Mouse (Mus musculus): ENCODE measurements around the gene Erf.
A peak's percentile ranks its signal among the peaks of the same experiment; 100 is the strongest.
"Not testable (repeated sequence)": the region's sequence is repeated elsewhere in the genome, so short reads cannot be mapped to it uniquely, and the experiment has no call there.

Gene Erf

GRCm38 (mm10) chr7:25266180-25266962, 15.8 kb upstream of the Erf start:
- DNase-seq = no peak

GRCm38 (mm10) chr7:25265743-25266142, 15.2 kb upstream of the Erf start:
- not testable (repeated sequence) for DNase-seq

DNA sequence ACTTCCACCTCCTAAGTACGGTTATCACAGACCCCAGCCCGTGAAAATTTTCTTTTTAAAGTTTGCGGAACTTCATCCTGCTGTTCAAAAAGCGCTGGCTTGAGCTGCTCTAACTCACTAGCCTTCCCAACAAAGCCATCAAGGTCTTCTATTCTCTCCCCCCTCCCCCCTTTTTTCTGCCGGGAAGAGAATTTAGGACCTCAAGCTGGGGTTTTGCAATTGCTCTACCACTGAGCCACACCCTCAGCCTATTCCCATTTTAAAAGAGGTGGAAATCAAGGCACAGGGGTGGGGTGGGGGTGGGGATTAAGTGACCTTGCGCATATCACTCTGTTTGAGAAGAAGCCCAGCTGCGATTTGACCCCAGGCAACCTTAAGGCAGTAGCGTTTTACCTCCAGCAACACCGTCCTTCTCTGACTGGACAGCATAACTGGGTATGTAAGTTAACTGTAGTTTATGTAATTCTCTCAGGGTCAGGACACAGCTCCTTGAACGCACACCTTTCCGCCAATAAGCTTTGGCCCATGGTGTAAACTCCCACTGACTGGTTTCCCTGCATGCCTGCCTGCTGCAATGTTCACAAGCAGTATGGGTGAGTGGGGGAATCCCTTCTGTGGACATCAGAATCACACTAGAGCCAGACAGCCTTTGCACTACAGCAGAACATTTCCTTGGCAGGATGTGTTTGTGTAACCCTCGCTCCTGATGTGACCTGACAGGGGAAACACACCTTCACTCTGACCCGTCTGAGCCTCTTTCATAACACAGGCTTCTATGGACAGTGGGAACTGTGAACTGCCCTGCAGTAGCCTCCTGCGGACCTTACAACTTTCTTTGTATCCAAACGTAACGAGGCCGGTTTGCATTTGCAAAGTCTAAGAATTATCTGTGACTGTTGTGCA, 13.7 kb upstream of the Erf start:
- no peak for DNase-seq

DNA sequence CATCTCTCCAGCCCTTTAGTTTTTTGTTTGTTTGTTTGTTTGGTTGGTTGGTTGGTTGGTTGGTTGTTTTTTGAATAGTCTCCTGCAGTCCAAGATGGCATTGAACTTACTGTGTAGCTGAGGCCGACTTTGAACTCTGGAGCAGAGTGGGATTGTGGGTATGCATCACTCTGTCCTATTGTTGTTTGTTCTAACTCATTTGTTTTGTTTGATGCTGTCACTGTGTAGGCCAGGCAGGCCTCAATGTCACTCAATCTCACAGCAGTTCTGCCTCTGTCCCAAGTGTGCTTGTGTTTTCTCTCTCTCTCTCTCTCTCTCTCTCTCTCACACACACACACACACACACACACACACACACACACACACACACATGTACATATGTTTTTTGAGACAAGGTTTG, 11.3 kb upstream of the Erf start:
- no peak for DNase-seq

DNA sequence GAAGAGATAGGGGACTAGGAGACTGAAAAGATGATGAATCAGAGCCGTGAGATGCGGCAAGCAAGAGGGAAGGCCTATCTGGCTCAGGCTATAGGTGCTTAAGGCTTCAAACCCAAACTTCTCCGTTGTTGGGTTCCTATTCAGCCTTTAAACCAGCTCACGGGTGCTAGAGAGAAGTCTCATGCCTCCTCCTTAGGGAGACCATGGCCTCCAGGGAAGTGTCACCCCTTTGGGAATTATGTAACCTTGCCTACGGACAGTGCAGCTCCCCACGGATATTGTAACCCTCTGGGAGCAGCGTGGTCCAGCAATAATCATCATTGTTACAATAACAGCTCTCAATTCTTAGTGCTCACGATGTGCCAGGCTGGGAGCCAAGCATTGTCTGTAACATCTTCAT, 1.3 kb upstream of the Erf start:
- no peak for DNase-seq

- DNase-seq = peak; percentile 77
Measured at GRCm38 (mm10) chr7:25251071-25251791, 670 bp upstream of the Erf start.

- peak; percentile 80 for DNase-seq
Measured at GRCm38 (mm10) chr7:25249314-25250140, 1.0 kb downstream of the Erf start.

- DNase-seq = no peak
Measured at GRCm38 (mm10) chr7:25248846-25249313, 1.7 kb downstream of the Erf start.

DNA sequence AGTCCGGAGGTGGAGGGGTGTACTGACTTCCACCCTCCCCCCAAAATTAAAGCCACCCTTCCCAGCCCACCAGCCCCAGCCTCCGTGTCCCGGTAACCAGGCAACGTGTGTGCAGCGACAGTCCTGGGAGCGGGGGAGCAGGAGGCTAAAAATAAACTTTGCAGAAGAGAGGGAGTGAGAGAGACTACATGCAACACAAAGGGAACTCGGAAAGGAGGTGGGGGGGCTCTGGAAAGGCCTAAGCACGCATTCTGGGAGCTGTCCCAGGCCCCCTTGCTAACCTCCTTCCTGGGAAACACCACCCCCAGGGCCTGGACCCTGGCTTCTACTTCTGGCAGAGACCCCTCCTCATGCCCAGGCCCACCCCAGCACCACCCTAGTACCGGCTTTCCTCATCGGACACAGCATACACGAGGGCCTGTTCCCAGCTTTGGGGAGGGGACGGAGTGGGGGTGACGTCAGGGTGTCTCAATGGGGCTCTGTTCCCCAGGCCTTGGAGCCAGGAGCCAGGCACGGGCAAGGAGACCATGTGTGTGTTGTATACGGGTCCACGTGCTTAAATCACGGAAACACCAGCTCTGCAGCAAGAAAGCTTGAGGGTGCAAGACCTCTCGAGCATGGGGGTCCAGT, 2.4 kb downstream of the Erf start:
- DNase-seq = peak; percentile 42

DNA sequence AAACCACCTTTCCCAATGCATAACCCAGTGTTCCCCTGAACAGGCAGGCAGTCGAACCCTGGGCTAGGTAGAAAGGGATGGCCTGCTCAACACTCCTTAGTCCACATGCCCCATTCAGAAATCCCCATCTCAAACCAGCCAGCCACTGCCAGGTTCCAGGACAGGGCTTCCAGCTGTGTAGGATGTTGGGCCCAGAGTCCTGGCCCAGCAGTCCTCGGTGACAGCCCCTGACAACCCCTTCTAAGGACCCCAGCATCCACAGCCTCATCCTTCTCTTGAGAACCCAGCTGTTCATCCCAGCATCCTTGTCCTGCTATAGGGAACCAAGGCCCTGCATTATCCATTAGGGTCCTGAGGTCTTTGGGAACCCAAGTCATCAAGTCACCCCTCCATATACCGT, 3.1 kb downstream of the Erf start:
- DNase-seq = no peak

DNA sequence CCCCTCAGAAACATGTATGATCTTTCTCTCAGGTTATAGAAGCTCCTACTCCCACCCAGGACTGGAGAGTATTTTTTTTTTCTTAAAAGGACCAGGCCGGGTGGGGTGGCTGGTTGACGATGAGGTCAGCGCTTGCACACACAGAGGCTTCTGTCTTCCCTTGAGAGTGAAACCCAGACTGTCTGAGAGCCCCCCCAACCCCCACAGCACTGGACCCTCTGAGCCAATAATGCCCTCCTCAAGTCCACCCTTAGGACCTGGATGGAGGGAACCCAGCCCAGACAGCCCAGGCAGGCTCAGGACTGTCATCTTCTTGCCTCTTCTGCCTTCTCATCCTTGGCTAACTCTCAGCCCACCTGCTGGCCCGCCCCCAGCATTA, 3.8 kb downstream of the Erf start:
- no peak for DNase-seq

DNA sequence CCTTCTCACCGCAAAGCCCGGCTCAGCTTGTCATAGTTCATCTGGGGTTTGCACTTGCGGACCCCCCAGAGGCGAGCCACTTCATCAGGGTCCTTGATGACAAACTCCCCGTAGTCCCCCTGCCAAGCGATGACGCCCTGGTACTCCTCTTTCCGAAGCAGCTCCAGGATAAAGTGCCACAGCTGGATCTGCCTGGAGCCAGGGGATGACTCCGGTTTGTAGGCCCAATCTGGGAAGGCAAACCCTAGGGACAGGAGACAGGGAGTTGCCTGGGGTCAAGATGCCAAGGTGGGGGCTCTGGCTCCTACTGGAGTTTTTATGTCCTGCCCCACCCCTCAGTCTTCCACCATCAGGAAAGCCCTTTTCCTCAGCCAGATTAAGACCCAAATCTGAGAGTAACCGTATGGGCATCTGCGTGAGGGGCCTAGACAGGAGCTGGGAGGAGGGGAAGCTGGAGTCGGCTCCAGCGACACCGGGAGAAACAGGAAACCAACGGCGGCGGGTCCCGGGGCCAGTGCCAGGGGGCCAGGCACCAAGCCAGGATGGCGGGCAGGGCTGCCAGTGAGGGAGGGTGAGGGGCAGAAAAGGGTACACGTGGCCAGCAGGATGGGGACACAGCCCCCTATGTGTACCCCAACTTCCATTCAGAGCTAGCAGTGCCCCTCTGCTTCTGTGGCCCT, 4.3 kb downstream of the Erf start:
- peak; percentile 77 for DNase-seq

GRCm38 (mm10) chr7:25244562-25245369, 5.8 kb downstream of the Erf start:
- no peak for DNase-seq

DNA sequence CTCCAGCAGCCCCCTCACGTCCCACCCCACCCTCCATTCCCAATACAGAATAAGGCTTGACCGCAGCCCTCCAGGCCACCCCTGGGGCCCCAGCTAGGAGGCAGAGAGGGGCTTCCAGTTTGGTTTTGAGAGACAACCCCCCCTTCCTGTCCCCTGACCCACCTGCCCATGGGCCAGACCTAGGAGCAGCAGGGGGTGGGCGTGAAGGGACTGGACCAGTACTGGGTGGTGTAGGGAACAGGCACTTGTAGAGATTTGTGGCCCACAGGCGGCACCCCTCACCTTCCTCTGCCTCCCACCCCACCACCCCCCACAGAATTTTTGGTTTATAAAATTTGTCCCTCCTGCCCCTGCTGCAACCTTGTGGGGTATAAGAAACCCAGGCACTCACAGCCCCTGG, 7.2 kb downstream of the Erf start:
- no peak for DNase-seq

DNA sequence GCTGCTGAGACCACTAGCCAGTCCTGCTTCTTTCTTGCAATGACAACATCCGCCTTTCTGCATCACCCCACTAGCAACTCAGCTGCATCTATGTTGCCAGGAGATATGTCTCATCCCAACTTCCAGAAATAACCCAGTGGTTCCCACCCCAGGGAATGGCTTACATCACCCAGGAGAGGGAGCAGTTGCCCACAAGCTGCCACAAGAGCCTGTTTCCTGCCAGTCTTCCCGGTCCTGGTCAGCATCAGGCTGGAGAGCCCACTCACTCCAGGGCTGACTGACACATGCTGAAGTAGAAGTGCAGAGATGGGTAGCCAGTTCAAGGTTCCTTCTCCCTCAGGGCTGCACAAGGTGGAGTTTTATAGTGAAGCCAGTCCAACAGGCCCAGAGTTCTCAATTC, 9.5 kb downstream of the Erf start:
- DNase-seq = peak; percentile 65

GRCm38 (mm10) chr7:25240631-25241030, 9.9 kb downstream of the Erf start:
- DNase-seq = no peak

DNA sequence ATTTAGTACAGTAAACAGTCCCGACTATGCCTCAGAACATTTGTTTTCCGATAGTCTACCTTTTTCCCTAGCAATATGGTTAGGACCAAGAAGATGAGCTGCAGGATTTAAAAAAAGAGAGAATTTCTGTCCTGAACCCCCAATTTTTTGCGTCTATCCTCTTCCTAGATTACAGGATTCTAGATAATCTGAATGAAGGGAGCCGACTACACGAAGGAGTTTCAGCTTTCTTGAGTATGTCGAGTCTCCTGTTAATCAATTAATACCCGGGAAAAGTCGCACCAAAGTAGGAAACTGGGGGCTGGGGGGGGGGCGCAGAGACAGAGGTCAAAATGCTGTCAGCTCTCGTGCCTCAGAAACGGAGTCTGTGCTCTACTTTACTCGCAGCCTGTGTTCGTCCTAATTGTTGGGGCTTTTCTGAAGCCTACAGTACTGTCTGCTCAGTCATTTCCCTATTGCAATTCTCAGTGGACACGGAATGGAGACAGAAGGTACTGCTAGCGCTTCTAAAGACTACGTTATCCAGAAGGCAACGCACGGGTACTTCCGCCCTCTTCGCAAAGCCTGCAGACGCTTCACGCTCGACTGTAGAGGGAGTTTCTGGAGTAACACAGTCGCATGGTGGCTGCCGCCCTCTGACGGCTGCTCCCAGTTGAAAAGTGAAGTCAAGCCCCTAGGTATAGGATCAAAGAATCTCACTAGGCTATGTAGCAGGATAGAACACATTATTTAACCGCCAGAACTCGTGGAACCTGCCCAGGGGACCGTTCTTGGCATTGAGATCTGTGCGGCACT, 11.5 kb downstream of the Erf start:
- peak; percentile 84 for DNase-seq

DNA sequence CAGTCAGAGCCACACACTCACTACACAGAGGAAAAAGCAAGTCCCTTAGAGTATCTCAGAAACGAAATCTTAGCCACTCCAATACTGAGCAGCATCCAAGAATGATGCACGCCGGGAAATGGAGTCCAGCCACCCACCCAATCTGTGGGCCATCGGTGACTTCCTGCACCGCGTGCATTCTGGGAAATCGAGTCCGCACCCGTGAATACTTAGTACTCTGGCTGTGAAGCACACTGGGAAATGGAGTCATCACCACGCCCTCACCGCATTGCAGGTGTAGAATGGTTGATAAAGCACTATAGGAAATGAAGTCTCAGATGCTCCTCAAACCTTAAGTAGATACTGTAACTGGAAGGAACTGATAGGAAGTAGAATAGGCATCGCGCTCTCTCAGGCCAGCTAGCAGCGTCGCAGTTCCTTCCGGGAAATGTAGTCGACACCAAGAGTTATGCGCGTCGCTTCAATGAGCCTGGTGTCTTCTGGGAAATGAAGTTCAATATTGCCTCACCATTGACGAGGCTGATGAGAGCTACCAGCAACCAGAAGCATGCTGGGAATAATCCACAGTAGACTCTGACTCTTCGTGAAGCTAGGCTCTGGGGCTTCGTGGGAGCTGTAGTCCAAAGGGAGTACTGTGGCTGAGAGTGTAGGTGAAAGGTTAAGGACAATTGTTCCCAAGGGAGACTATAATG, 12.4 kb downstream of the Erf start:
- peak; percentile 89 for DNase-seq
